Mouse (Mus musculus) embryonic facial prominence, embryonic 10.5 days (tissue): ENCODE data around the gene Castor1. TPM values are rescaled to one million over a fixed set of nuclear protein-coding genes. Genes with fewer than 3 reads are reported as not detected.

Experiments used
- polyA plus RNA-seq: library from polyadenylated mRNA; unstranded; fragments of >200 nt; fragmentation: Nextera tagmentation; extraction: Ambion mirVana; gene quantifications from 2 replicates; pipeline ENCODE4 v1.2.1, GENCODE M21; 2016

Castor1 gene
- polyA plus RNA-seq, 1 experiment from 2014 or later: 2.4 TPM

Other genes starting within 250 kb of the Castor1 start
- gene 4930556J24Rik, start 241.4 kb upstream of the Castor1 start, polyA plus RNA-seq: 0.37 and 0.52 TPM in 2 replicates
- gene Gal3st1, start 234.6 kb upstream of the Castor1 start, polyA plus RNA-seq: 0.55 and 0.58 TPM in 2 replicates
- gene Sec14l4, start 186.8 kb upstream of the Castor1 start, polyA plus RNA-seq: 0.29 TPM in 1 of 2 replicates, not detected in the other
- not detected in 2 replicates for gene Sec14l3, start 153.4 kb upstream of the Castor1 start, polyA plus RNA-seq
- gene Mtfp1, start 122.8 kb upstream of the Castor1 start, polyA plus RNA-seq: 14.6 and 15.6 TPM in 2 replicates
- 1.7 and 2.0 TPM in 2 replicates for gene Sec14l2, start 94.8 kb upstream of the Castor1 start, polyA plus RNA-seq
- gene Rnf215, start 83.0 kb upstream of the Castor1 start, polyA plus RNA-seq: 21.2 and 22.8 TPM in 2 replicates
- gene Ccdc157, start 57.9 kb upstream of the Castor1 start, polyA plus RNA-seq: 7.2 and 8.0 TPM in 2 replicates
- 102 and 105 TPM in 2 replicates for gene Sf3a1, start 57.9 kb upstream of the Castor1 start, polyA plus RNA-seq
- gene Tbc1d10a, start 31.4 kb upstream of the Castor1 start, polyA plus RNA-seq: 27.4 and 31.0 TPM in 2 replicates
- not detected in 2 replicates for gene Osm, start 18.2 kb downstream of the Castor1 start, polyA plus RNA-seq
- gene Lif, start 39.3 kb downstream of the Castor1 start, polyA plus RNA-seq: 0.09 and 0.36 TPM in 2 replicates
- gene Hormad2, start 222.9 kb downstream of the Castor1 start, polyA plus RNA-seq: 0.15 and 0.68 TPM in 2 replicates